Mouse (Mus musculus) stomach, adult 2 months (tissue): ENCODE results near the gene Lacc1. TPM values are rescaled to one million over a fixed set of nuclear protein-coding genes. Genes with fewer than 3 reads are reported as not detected.

Experiments used
- polyA plus RNA-seq: library from polyadenylated mRNA; depleted of rRNA; stranded (reverse); fragments of >200 nt; gene quantifications from 2 replicates; pipeline ENCODE4 v1.2.3, GENCODE M21; 2012; rRNA removed

Gene Lacc1
- 1.1 and 1.3 TPM in 2 replicates for polyA plus RNA-seq

GRCm38 (mm10) chr14:77036226-77037046, at the start of gene Lacc1, which contains the start of gene Ccdc122:
Gene Lacc1 (minus strand): TSS chr14:77036904.
Gene Ccdc122 (plus strand): TSS chr14:77036772.

Other genes with a start within 250 kb of the Lacc1 start
- gene Ccdc122, start 132 bp downstream of the Lacc1 start, polyA plus RNA-seq = 0.09 and 0.17 TPM in 2 replicates
- 0.24 and 0.69 TPM in 2 replicates for gene Enox1, start 119.9 kb upstream of the Lacc1 start, polyA plus RNA-seq